36 mouse cellular contexts compared by ENCODE assay signal in the genomic region with DNA sequence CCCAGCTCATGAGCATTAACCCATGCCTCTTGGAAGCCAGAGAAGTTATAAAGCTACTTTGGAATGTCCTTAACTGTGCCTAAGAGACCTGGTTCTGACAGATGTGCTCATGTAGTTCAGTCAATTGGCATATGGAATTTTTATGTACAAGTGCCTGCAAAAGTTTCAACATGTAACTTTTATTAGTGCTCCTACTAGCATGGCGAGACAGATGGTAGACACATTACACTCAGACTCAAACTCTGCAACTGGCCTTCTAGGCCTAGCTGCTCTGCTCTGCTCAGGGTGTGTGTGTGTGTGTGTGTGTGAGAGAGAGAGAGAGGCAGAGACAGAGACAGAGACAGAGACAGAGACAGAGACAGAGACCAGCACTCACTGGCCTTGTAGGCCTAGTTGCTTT. TPM values are rescaled to one million over a fixed set of nuclear protein-coding genes. Genes with fewer than 3 reads are reported as not detected.
"Had no signal": no experiment of that assay in that cellular context is flagged by ENCODE, and none has a peak within 500 bp of the region (broad histone marks: within the 10 kb centered on the region; RNA-seq: fewer than 3 reads in every experiment).

No protein-coding gene starts in this region.

- H3K9ac ChIP-seq: forebrain, postnatal 0 days; heart, embryonic 12.5 days; hindbrain, embryonic 12.5 days; hindbrain, embryonic 14.5 days; intestine, embryonic 15.5 days; liver, embryonic 12.5 days; liver, embryonic 14.5 days had no signal

- H3K4me2 ChIP-seq: heart, embryonic 12.5 days; hindbrain, embryonic 12.5 days; hindbrain, embryonic 14.5 days; intestine, embryonic 15.5 days; liver, embryonic 12.5 days had no signal

- H3K27ac ChIP-seq: heart, embryonic 10.5 days; hindbrain, embryonic 12.5 days; hindbrain, embryonic 14.5 days; intestine, embryonic 15.5 days; layer of hippocampus, adult 2 months; left cerebral cortex, adult 2 months; liver, embryonic 12.5 days; liver, embryonic 14.5 days had no signal

- ATAC-seq: forebrain, postnatal 0 days; hindbrain, embryonic 16.5 days; inflammation-experienced regulatory T-cells, adult 6 months; intestine, embryonic 15.5 days; intestine, postnatal 0 days; liver, embryonic 12.5 days had no signal

- H3K36me3 ChIP-seq: heart, embryonic 10.5 days; heart, embryonic 12.5 days; hindbrain, embryonic 12.5 days; intestine, embryonic 15.5 days; liver, embryonic 12.5 days had no signal

- H3K9me3 ChIP-seq: heart, embryonic 10.5 days; heart, embryonic 12.5 days; hindbrain, embryonic 12.5 days; intestine, embryonic 15.5 days; liver, embryonic 12.5 days had no signal

- H3K4me3 ChIP-seq: heart, embryonic 10.5 days; heart, embryonic 12.5 days; hindbrain, embryonic 12.5 days; intestine, embryonic 15.5 days; layer of hippocampus, adult 2 months; left cerebral cortex, adult 2 months; liver, embryonic 12.5 days had no signal

- H3K27me3 ChIP-seq: intestine, embryonic 15.5 days had no signal

- H3K4me1 ChIP-seq: heart, embryonic 10.5 days; heart, embryonic 12.5 days; hindbrain, embryonic 12.5 days; intestine, embryonic 15.5 days; liver, embryonic 12.5 days had no signal

- DNase-seq: forebrain, postnatal 0 days; gastrocnemius, postnatal 14 days; gastrocnemius, postnatal 36 days; heart, adult 18-20 months; heart, postnatal 10 days; heart, postnatal 36 days; kidney, adult 18-20 months; kidney, adult 8-10 months; kidney, postnatal 25 days; kidney, postnatal 4 days had no signal

RNA-seq across cellular contexts. Expression of a gene that starts 17.8 kb away (rescaled TPM):
- total RNA-seq: hematopoietic stem cell, adult 5-6 weeks; liver, adult 2 months had no signal
- polyA plus RNA-seq: heart, embryonic 14.5 days; heart, embryonic 16.5 days; inflammation-experienced regulatory T-cells, adult 6 months; intestine, embryonic 15.5 days; intestine, postnatal 0 days; liver, adult 2 months; liver, embryonic 12.5 days had no signal

RNA-seq across cellular contexts. Expression of a gene that starts 56.5 kb away (rescaled TPM):
- total RNA-seq: forebrain, postnatal 0 days; gastrocnemius, adult 18-20 months; gastrocnemius, adult 8-10 months; gastrocnemius, postnatal 14 days; gastrocnemius, postnatal 36 days; heart, adult 18-20 months; heart, adult 8-10 months; heart, postnatal 10 days; heart, postnatal 36 days; hematopoietic stem cell, adult 5-6 weeks; layer of hippocampus, adult 2 months; layer of hippocampus, postnatal 10 days; layer of hippocampus, postnatal 25 days; left cerebral cortex, adult 2 months; left cerebral cortex, postnatal 14 days; left cerebral cortex, postnatal 36 days; liver, adult 2 months had no signal
- polyA plus RNA-seq: forebrain, postnatal 0 days; heart, embryonic 10.5 days; heart, embryonic 12.5 days; heart, embryonic 14.5 days; heart, embryonic 16.5 days; hindbrain, embryonic 12.5 days; hindbrain, embryonic 14.5 days; hindbrain, embryonic 16.5 days; inflammation-experienced regulatory T-cells, adult 6 months; intestine, embryonic 15.5 days; intestine, postnatal 0 days; kidney, embryonic 14.5 days; kidney, embryonic 16.5 days; limb, embryonic 11.5 days; liver, adult 2 months; liver, embryonic 12.5 days; liver, embryonic 14.5 days had no signal
